Mouse (Mus musculus) intestine, postnatal 0 days (tissue): ENCODE data around the gene Mmadhc. TPM values are rescaled to one million over a fixed set of nuclear protein-coding genes. Genes with fewer than 3 reads are reported as not detected.

ENCODE experiments used
- ATAC-seq: fragments of 200-750 bp; cut with Nextera tagmentation; 2 replicates; pipeline ENCODE4 v1.8.0; 2017; ENCODE audit warnings: mild to moderate bottlenecking, moderate TSS enrichment, moderate library complexity
- H3K27ac ChIP-seq: fragments of 300-500 bp; sonication (generic); 2 replicates; pipeline ENCODE4 v1.5.1; 2014; ENCODE audit warnings: mild to moderate bottlenecking, low read depth, low read length, moderate library complexity
- H3K27me3 ChIP-seq: fragments of 300-500 bp; sonication (generic); replicated peaks from 2 replicates; pipeline ENCODE4 v1.6.1; 2014; ENCODE audit warnings: low read length, mixed read lengths; ENCODE audit not compliant: control insufficient read depth, insufficient read depth
- H3K36me3 ChIP-seq: fragments of 300-500 bp; sonication (generic); 2 replicates; pipeline ENCODE4 v1.6.1; 2014; ENCODE audit warnings: mild to moderate bottlenecking, moderate library complexity; ENCODE audit not compliant: control insufficient read depth, insufficient read depth
- H3K4me1 ChIP-seq: fragments of 300-500 bp; sonication (generic); replicated peaks from 2 replicates; pipeline ENCODE4 v1.6.1; 2014; ENCODE audit warnings: antibody characterized with exemption, low read length, mixed read lengths; ENCODE audit not compliant: control insufficient read depth, insufficient read depth
- H3K4me2 ChIP-seq: fragments of 300-500 bp; sonication (generic); replicated peaks from 2 replicates; pipeline ENCODE4 v1.6.1; 2014; ENCODE audit warnings: low read depth, mild to moderate bottlenecking, moderate library complexity
- H3K4me3 ChIP-seq: fragments of 300-500 bp; sonication (generic); 2 replicates; pipeline ENCODE4 v1.5.1; 2014; ENCODE audit warnings: low read depth, low read length
- H3K9ac ChIP-seq: fragments of 300-500 bp; sonication (generic); 2 replicates; pipeline ENCODE4 v1.6.1; 2014; ENCODE audit warnings: mild to moderate bottlenecking, low read depth, low read length
- H3K9me3 ChIP-seq: fragments of 300-500 bp; sonication (generic); 2 replicates; pipeline ENCODE4 v1.6.1; 2016; ENCODE audit warnings: mixed run types; ENCODE audit not compliant: control insufficient read depth
- CTCF ChIP-seq: sonication (generic); IDR thresholded peaks from 2 replicates; pipeline ENCODE4 v1.5.1; 2016; ENCODE audit warnings: low read depth, mild to moderate bottlenecking, control low read depth, antibody characterized with exemption, moderate library complexity
- WGBS: fragments of 180-500 bp; shearing (Covaris S2); extraction: QIAGEN DNeasy Blood & Tissue Kit; methylation state at CpG from one replicate; pipeline ENCODE4 v1.1.7; 2014; 5-methylcytosine and 5-hydroxymethylcytosine counted together
- polyA plus RNA-seq: library from polyadenylated mRNA; unstranded; fragments of >200 nt; fragmentation: Nextera tagmentation; extraction: Ambion mirVana; gene quantifications from 2 replicates; pipeline ENCODE4 v1.2.1, GENCODE M21; 2015

Mmadhc gene
- polyA plus RNA-seq, 1 experiment from 2014 or later, result 107 TPM

DNA sequence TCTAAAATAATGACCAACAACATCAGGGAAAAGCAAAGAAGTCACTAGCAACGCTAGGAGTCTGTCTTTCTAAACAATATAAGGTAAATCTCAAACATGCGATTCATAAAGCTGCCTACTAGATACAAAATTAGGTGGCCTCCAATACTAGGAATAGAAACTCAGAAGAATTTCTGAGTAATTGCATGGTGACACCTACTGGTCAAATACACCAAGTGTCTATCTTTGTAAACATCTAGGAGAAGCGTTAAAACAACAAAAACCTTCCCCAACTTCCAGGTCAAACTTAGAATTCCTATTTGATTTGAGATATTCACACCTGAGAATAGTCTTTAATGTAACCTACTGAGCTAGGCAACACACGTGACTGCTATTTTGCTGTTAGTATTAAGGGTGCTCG is 24.4 kb downstream of the Mmadhc start:
- Histone ChIP-seq H3K27ac (no peak overlapping the region), H3K4me3 (no peak overlapping the region), H3K4me2 (no peak overlapping the region), H3K27me3 (no peaks in the 10 kb centered on the region), H3K9ac (no peak overlapping the region), H3K36me3 (peaks cover 4% of the 10 kb centered on the region; the same call in 1 of the 2 replicates), H3K9me3 (no peaks in the 10 kb centered on the region), H3K4me1 (no peaks in the 10 kb centered on the region)
- TF ChIP-seq CTCF, result peak; percentile 80
- no peak for ATAC-seq
- 26% methylated on average over 5 of the region's 5 CpGs for WGBS

DNA sequence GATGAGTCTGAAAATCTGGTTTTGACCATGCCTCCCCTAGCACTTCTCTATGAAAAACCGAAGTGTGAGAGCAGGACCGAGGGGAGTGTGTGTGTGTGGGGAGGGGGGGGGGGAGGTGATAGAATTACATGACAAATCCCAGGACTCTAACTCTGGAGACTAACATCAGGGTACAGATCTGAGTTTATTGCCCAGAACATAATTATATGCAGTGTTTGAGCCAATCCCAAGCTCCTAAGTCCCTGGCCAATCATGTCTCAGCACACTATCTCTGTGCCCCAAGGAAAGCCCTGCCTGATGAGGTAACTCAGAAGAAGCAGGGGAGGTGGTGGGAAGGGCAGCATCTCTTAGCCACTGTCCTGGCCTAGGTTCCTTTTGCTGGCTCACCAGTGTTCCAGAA is 28.1 kb downstream of the Mmadhc start:
- no peak for ATAC-seq
- no peaks in the 10 kb centered on the region for H3K4me1 ChIP-seq
- TF ChIP-seq CTCF, result no peak
- H3K4me3 ChIP-seq, result no peak overlapping the region
- H3K27ac ChIP-seq, result no peak overlapping the region
- no peak overlapping the region for H3K4me2 ChIP-seq
- WGBS, result 58% methylated on average over 2 of the region's 2 CpGs
- H3K36me3 ChIP-seq, result no peaks in the 10 kb centered on the region
- no peaks in the 10 kb centered on the region for H3K27me3 ChIP-seq
- no peak overlapping the region for H3K9ac ChIP-seq
- H3K9me3 ChIP-seq, result no peaks in the 10 kb centered on the region

DNA sequence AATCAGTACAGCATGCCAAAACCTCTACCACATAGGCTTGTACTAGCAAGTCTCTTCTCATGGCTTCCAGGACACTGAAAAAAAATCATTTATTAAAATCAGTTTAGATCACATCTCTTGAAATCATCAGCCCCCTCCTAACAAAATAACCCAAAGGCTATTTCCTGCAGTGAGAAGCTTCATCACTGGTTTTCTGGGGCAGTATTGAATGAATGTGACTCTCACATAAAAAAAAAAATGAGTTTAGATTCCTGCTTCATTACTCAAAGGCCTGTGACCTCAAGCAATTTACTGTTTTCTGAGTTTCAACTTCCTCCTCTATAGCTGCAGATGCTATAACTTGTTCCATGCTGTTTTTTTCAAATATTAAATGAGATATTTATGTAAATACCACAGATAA is 29.6 kb downstream of the Mmadhc start:
- Histone ChIP-seq H3K9ac (no peak overlapping the region), H3K9me3 (no peaks in the 10 kb centered on the region)

DNA sequence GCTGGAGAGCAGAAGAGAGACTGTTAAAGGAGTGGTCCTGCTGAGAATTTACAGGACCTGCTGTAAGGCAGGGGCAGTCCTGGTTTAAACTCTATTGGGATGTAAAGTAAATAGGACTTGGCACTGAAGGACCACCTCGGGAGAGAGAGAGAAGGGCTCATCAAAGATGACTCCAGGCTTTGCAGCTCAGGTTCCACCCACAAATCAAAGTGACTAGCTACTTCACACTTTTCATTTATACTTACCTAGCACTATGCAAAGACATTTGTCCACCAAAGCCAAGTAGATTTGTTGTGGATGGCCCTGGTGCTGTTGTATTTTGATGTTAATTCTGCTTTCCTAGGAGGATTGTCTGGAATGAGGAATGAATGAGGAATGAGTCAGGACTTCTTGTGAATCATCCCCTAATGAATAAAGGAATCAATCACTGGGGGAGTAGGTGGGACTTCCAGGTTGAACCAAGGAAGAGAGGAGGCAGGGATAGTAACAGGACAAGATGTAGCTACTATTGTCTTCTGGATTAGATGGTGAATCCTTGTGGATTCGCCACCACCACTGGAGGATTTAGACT is 31.3 kb downstream of the Mmadhc start:
- ATAC-seq, result no peak

More for the DNA sequence above, 29.6 kb downstream of the Mmadhc start:
- ATAC-seq, result no peak
- Histone ChIP-seq H3K36me3 (no peaks in the 10 kb centered on the region), H3K4me1 (no peaks in the 10 kb centered on the region), H3K27me3 (no peaks in the 10 kb centered on the region), H3K4me2 (no peak overlapping the region), H3K27ac (no peak overlapping the region), H3K4me3 (no peak overlapping the region)
- no peak for TF ChIP-seq CTCF

DNA sequence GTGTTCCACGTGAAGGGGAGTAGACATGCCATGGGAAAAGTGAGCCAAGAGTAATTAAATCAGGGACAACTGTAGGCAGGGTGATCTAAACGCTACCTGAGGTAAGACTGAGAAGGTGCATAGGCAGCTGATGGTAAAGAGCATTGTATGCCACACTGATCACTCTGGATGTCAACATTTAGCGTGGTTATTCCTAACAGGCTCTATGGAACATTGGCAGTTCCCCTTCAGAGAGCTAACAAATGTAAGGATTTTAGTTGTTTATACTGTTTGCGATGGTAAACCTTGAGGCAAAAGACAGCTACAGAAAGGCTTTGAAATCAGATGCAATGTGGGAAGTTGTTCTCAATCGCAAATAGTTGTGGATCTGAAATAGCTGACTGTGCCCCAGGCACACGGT is 32.5 kb downstream of the Mmadhc start:
- Histone ChIP-seq H3K4me2 (no peak overlapping the region), H3K9me3 (no peaks in the 10 kb centered on the region), H3K4me3 (no peak overlapping the region), H3K4me1 (no peaks in the 10 kb centered on the region), H3K9ac (no peak overlapping the region), H3K27me3 (no peaks in the 10 kb centered on the region), H3K36me3 (no peaks in the 10 kb centered on the region), H3K27ac (no peak overlapping the region)
- 71% methylated on average over 6 of the region's 6 CpGs for WGBS
- ATAC-seq, result no peak
- TF ChIP-seq CTCF, result no peak

More for the DNA sequence above, 31.3 kb downstream of the Mmadhc start:
- TF ChIP-seq CTCF, result no peak
- H3K27me3 ChIP-seq, result no peaks in the 10 kb centered on the region
- no peak overlapping the region for H3K9ac ChIP-seq
- H3K36me3 ChIP-seq, result no peaks in the 10 kb centered on the region
- H3K4me1 ChIP-seq, result no peaks in the 10 kb centered on the region
- H3K4me2 ChIP-seq, result no peak overlapping the region
- 52% methylated on average over 2 of the region's 2 CpGs for WGBS
- no peak overlapping the region for H3K4me3 ChIP-seq
- H3K27ac ChIP-seq, result no peak overlapping the region
- H3K9me3 ChIP-seq, result no peaks in the 10 kb centered on the region

DNA sequence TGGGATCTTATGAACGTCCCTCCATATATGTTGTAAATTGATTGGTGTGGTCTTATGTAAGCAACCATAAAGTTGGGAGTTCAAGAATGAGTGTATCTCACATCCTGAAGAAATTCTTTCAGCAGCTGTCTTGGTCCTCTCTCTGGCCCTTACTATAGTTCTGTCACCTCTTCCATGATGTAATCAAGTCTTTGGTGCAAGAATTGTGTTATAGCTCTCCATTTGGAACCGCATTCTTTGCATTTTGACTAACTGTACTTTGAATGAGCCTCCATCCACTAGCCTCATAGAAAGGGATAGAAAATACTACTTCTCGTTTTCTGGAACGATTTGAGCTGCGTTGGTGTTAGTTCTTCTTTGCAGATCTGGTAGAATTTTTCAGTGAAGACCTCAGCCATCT is 41.6 kb downstream of the Mmadhc start:
- no peak for TF ChIP-seq CTCF
- Histone ChIP-seq H3K4me3 (no peak overlapping the region), H3K27me3 (no peaks in the 10 kb centered on the region), H3K9me3 (no peaks in the 10 kb centered on the region), H3K4me2 (no peak overlapping the region), H3K9ac (no peak overlapping the region), H3K36me3 (no peaks in the 10 kb centered on the region), H3K27ac (no peak overlapping the region), H3K4me1 (no peaks in the 10 kb centered on the region)
- no peak for ATAC-seq
- 81% methylated on average over 5 of the region's 5 CpGs for WGBS

DNA sequence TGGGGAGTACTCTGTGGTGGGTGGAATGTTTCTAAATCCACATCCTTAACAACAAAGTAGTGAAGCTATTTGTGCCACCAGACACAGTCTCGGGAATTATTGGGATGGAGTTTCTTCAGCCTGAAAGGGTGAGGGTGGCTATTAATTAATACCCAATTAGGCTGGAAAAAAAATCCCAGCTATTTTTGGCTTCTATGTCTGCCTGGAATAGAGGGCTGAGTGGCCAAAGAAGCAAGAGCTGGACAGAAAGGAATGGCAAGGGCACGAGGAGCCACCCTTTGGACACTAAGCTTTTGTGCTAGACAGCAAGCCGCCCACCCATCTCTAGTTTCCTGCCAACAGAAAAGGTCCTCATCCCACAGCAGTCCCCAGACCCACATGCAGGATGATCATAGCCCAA is 48.0 kb downstream of the Mmadhc start:
- Histone ChIP-seq H3K9ac (no peak overlapping the region), H3K9me3 (no peaks in the 10 kb centered on the region), H3K27me3 (no peaks in the 10 kb centered on the region), H3K4me2 (no peak overlapping the region), H3K4me3 (no peak overlapping the region), H3K36me3 (no peaks in the 10 kb centered on the region), H3K27ac (no peak overlapping the region), H3K4me1 (no peaks in the 10 kb centered on the region)
- no peak for ATAC-seq
- 80% methylated on average over 3 of the region's 3 CpGs for WGBS
- TF ChIP-seq CTCF, result no peak
